11 mouse cellular contexts compared by ENCODE assay signal in the genomic region with DNA sequence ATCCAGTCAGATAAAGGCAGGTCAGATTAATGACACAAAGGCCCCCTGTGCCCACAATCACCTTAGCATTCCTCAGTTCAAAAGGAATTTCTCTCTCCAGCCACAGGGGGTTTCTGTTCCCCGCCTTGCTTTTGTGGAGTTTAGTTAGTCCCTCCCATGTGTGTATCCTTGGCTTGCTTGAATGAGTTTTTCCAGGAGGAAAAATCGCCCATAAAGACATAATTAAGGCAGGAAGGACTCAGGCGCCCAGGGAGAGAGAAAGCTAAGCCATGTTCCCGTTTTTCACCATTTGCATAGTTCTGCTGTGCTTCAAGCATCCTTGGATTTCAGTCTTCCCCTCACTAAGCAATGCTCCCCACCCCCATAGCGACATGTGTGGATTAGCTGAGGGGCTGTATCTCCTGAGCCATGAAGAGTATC.
DNase-seq lines count a peak whose midpoint lies in the region; ATAC-seq and TF ChIP-seq lines count a peak whose summit lies in the region.
"Had no signal": no experiment of that assay in that cellular context is flagged by ENCODE, and none has a peak within 500 bp of the region (broad histone marks: within the 10 kb centered on the region; RNA-seq: fewer than 3 reads in every experiment).

No protein-coding gene starts in this region.

- no peak for TF ChIP-seq CTCF in lung, adult 2 months (IDR thresholded peaks at IDR 0.05; ENCODE audit: insufficient read depth, low read length)
- TF ChIP-seq CTCF in thymus, adult 2 months (IDR thresholded peaks at IDR 0.05; ENCODE audit: borderline replicate concordance, control insufficient read depth, extremely low read depth, insufficient read depth, low read length, poor library complexity): no peak

- no peaks in the 10 kb centered on the region for H3K9me3 ChIP-seq in lung, embryonic 15.5 days
- no peaks in the 10 kb centered on the region for H3K9me3 ChIP-seq in embryonic facial prominence, embryonic 11.5 days (replicated peaks; ENCODE audit: control insufficient read depth, low read length)
- no peaks in the 10 kb centered on the region for H3K9me3 ChIP-seq in hindbrain, embryonic 13.5 days
- H3K9me3 ChIP-seq in neural tube, embryonic 13.5 days: no peaks in the 10 kb centered on the region
- H3K9me3 ChIP-seq: intestine, embryonic 15.5 days had no signal

- intact Hi-C loops in heart, postnatal 25 days (cut with DNase I): no loop called here

- H3K4me2 ChIP-seq in lung, embryonic 15.5 days: no peak overlapping the region
- H3K4me2 ChIP-seq in embryonic facial prominence, embryonic 11.5 days (ENCODE audit: low read depth, low read length): no peak overlapping the region
- no peak overlapping the region for H3K4me2 ChIP-seq in hindbrain, embryonic 13.5 days
- H3K4me2 ChIP-seq in neural tube, embryonic 13.5 days: no peak overlapping the region
- H3K4me2 ChIP-seq: intestine, embryonic 15.5 days had no signal

- TF ChIP-seq POLR2A in lung, adult 2 months (IDR thresholded peaks at IDR 0.05; ENCODE audit: borderline replicate concordance, extremely low read depth, low read depth, low read length): no peak
- no peak for TF ChIP-seq POLR2A in thymus, adult 2 months (IDR thresholded peaks at IDR 0.05; ENCODE audit: control insufficient read depth, extremely low read depth, insufficient read depth, low read length, poor library complexity)

- DNase-seq in lung, adult 2 months: no peak
- peak; percentile 43 for DNase-seq in embryonic facial prominence, embryonic 11.5 days (ENCODE audit: low spot score)
- no peak for DNase-seq in thymus, adult 2 months
- no peak for DNase-seq in layer of hippocampus, postnatal 14 days (ENCODE audit: low spot score in 2 of 2)
- no peak for DNase-seq in heart, postnatal 25 days (ENCODE audit: low spot score)
- DNase-seq: cerebellum, adult 2 months; lung, postnatal 10 days had no signal

- ATAC-seq in lung, embryonic 15.5 days (ENCODE audit: borderline replicate concordance, extremely low read depth, low FRiP score, low TSS enrichment): no peak
- ATAC-seq in embryonic facial prominence, embryonic 11.5 days (replicated peaks; ENCODE audit: insufficient number of reproducible peaks, low FRiP score, low TSS enrichment, low read depth): no peak; the same call in 1 of the 2 replicates
- no peak for ATAC-seq in hindbrain, embryonic 13.5 days (ENCODE audit: low FRiP score)
- no peak for ATAC-seq in neural tube, embryonic 13.5 days (ENCODE audit: low read depth)
- ATAC-seq: intestine, embryonic 15.5 days had no signal

- no peaks in the 10 kb centered on the region for H3K36me3 ChIP-seq in lung, embryonic 15.5 days
- H3K36me3 ChIP-seq in embryonic facial prominence, embryonic 11.5 days (replicated peaks; ENCODE audit: control insufficient read depth, insufficient read depth, low read depth, low read length): no peaks in the 10 kb centered on the region
- H3K36me3 ChIP-seq in hindbrain, embryonic 13.5 days: no peaks in the 10 kb centered on the region
- H3K36me3 ChIP-seq in neural tube, embryonic 13.5 days: no peaks in the 10 kb centered on the region
- H3K36me3 ChIP-seq in thymus, adult 2 months (ENCODE audit: control insufficient read depth, insufficient read depth, low read length): no peaks in the 10 kb centered on the region
- H3K36me3 ChIP-seq: intestine, embryonic 15.5 days had no signal

- peaks cover 46% of the 10 kb centered on the region for H3K4me1 ChIP-seq in lung, embryonic 15.5 days
- no peaks in the 10 kb centered on the region for H3K4me1 ChIP-seq in lung, adult 2 months (ENCODE audit: control insufficient read depth, insufficient read depth, low read length)
- H3K4me1 ChIP-seq in embryonic facial prominence, embryonic 11.5 days (ENCODE audit: control insufficient read depth, insufficient read depth, low read length): peaks cover 9% of the 10 kb centered on the region
- H3K4me1 ChIP-seq in hindbrain, embryonic 13.5 days (replicated peaks): peaks cover 40% of the 10 kb centered on the region
- H3K4me1 ChIP-seq in neural tube, embryonic 13.5 days (replicated peaks): peaks cover 49% of the 10 kb centered on the region
- no peaks in the 10 kb centered on the region for H3K4me1 ChIP-seq in thymus, adult 2 months (replicated peaks; ENCODE audit: control insufficient read depth, insufficient read depth, low read length)
- H3K4me1 ChIP-seq: intestine, embryonic 15.5 days had no signal

- H3K9ac ChIP-seq in lung, embryonic 15.5 days: no peak overlapping the region
- H3K9ac ChIP-seq in embryonic facial prominence, embryonic 11.5 days (replicated peaks; ENCODE audit: low read length): no peak overlapping the region
- no peak overlapping the region for H3K9ac ChIP-seq in hindbrain, embryonic 13.5 days
- H3K9ac ChIP-seq in neural tube, embryonic 13.5 days: no peak overlapping the region
- H3K9ac ChIP-seq: intestine, embryonic 15.5 days had no signal

- 24% methylated on average over 5 of the region's 5 CpGs for WGBS in lung, embryonic 15.5 days
- WGBS in lung, adult 2 months: 39% methylated on average over 5 of the region's 5 CpGs
- WGBS in embryonic facial prominence, embryonic 11.5 days: 4% methylated on average over 5 of the region's 5 CpGs
- 4% methylated on average over 5 of the region's 5 CpGs for WGBS in hindbrain, embryonic 13.5 days
- 4% methylated on average over 5 of the region's 5 CpGs for WGBS in neural tube, embryonic 13.5 days
- 69% methylated on average over 5 of the region's 5 CpGs for WGBS in thymus, adult 2 months

- no peaks in the 10 kb centered on the region for H3K27me3 ChIP-seq in lung, embryonic 15.5 days
- H3K27me3 ChIP-seq in embryonic facial prominence, embryonic 11.5 days (ENCODE audit: control insufficient read depth, insufficient read depth, low read length): no peaks in the 10 kb centered on the region
- H3K27me3 ChIP-seq in hindbrain, embryonic 13.5 days: peaks cover 5% of the 10 kb centered on the region; the same call in 1 of the 2 replicates
- no peaks in the 10 kb centered on the region for H3K27me3 ChIP-seq in neural tube, embryonic 13.5 days
- H3K27me3 ChIP-seq in thymus, adult 2 months (ENCODE audit: control insufficient read depth, insufficient read depth, low read length): no peaks in the 10 kb centered on the region
- H3K27me3 ChIP-seq: intestine, embryonic 15.5 days had no signal

- H3K4me3 ChIP-seq in lung, embryonic 15.5 days: no peak overlapping the region
- no peak overlapping the region for H3K4me3 ChIP-seq in lung, adult 2 months (replicated peaks; ENCODE audit: extremely low read depth, low read depth, low read length)
- no peak overlapping the region for H3K4me3 ChIP-seq in embryonic facial prominence, embryonic 11.5 days (ENCODE audit: low read depth, low read length)
- H3K4me3 ChIP-seq in hindbrain, embryonic 13.5 days: no peak overlapping the region
- no peak overlapping the region for H3K4me3 ChIP-seq in neural tube, embryonic 13.5 days
- H3K4me3 ChIP-seq in thymus, adult 2 months (ENCODE audit: control insufficient read depth, insufficient read depth, low read length): no peak overlapping the region
- H3K4me3 ChIP-seq: intestine, embryonic 15.5 days had no signal

- peak overlapping the region; percentile 54 for H3K27ac ChIP-seq in lung, embryonic 15.5 days
- peak overlapping the region; percentile 38; the same call in 1 of the 2 replicates for H3K27ac ChIP-seq in embryonic facial prominence, embryonic 11.5 days (replicated peaks; ENCODE audit: low read depth, low read length)
- H3K27ac ChIP-seq in hindbrain, embryonic 13.5 days: peak overlapping the region; percentile 48
- peak overlapping the region; percentile 35 for H3K27ac ChIP-seq in neural tube, embryonic 13.5 days (replicated peaks)
- H3K27ac ChIP-seq in thymus, adult 2 months (ENCODE audit: control insufficient read depth, insufficient read depth, low read length): no peak overlapping the region
- H3K27ac ChIP-seq: intestine, embryonic 15.5 days had no signal
